Mouse (Mus musculus): Measurements from ENCODE around the gene Prcp. TPM values are rescaled to one million over a fixed set of nuclear protein-coding genes. Genes with fewer than 3 reads are reported as not detected.
A peak's percentile ranks its signal among the peaks of the same experiment; 100 is the strongest.
"Not testable (repeated sequence)": the region's sequence is repeated elsewhere in the genome, so short reads cannot be mapped to it uniquely, and the experiment has no call there.

Prcp gene
- polyA plus RNA-seq, 1 experiment from 2014 or later = 14.4 TPM

DNA sequence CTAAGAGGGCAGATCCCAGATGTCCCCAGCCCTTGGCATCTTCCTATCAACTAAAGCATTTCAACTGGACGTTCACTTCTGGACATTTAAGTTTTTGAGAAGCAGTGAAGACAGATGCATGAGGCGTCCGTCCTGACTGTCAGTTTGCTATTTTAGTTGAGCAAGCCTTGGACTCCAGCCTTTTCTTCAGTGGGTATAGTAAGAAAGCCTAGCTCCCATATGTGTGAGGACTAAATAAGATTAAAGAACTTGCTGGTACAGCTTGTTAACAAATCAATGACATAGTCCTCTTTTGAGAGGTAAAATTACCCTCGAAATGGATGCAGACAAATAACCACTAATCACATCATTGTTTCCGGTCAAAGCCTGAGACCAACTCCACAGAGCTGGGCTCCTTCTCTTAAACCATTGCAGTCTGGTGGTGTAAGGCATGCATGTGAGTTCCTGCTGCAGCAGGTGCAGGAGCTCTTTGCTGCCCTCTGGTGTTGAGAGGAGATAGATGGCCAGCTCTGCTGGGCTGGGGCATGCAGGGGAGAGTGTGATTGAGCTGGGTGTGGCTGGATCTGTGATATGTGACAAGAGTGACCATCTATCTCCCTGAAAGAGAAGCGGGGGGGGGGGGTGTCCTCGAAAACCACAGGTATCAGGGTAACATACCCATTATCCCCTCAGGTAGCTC lies 29.2 kb downstream of the Prcp start:
- Histone ChIP-seq H3K9me3 (ENCODE audit: control insufficient read depth, low read length) (no peaks in the 10 kb centered on the region), H3K4me2 (ENCODE audit: low read depth, low read length) (no peak overlapping the region), H3K27ac (ENCODE audit: low read depth, low read length) (no peak overlapping the region), H3K4me3 (ENCODE audit: low read depth, low read length) (no peak overlapping the region), H3K4me1 (ENCODE audit: control insufficient read depth, insufficient read depth, low read length) (no peaks in the 10 kb centered on the region), H3K9ac (replicated peaks; ENCODE audit: low read depth, low read length) (no peak overlapping the region), H3K27me3 (ENCODE audit: control insufficient read depth, insufficient read depth, low read length) (no peaks in the 10 kb centered on the region), H3K36me3 (ENCODE audit: control insufficient read depth, insufficient read depth, low read length) (no peaks in the 10 kb centered on the region)
- 53% methylated on average over 7 of the region's 7 CpGs for WGBS
- peak; percentile 95 for ATAC-seq (ENCODE audit: low read depth)

DNA sequence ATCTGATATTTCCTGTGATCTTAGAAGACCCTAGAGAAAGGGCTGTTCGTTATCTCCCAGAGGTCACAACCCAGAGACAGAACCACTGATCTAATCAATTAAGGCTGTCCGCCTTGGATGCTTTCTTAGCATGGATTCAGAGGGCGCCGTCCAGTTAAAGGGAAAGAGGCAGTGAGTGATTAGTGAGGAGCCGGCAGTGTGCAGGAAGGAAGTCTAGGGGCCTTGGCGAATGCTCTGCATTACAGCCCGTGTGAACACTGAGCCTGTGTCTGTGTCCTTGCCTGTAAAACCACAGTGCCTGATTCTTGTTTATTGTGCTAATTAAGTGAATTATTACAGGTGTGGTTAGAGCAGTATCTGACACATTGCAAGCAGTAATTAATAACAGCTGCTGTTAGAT lies 30.0 kb downstream of the Prcp start:
- H3K36me3 ChIP-seq (ENCODE audit: control insufficient read depth, insufficient read depth, low read length); H3K9me3 ChIP-seq (ENCODE audit: control insufficient read depth, low read length); H3K27me3 ChIP-seq (ENCODE audit: control insufficient read depth, insufficient read depth, low read length); H3K4me3 ChIP-seq (ENCODE audit: low read depth, low read length); ATAC-seq (ENCODE audit: low read depth); H3K9ac ChIP-seq (replicated peaks; ENCODE audit: low read depth, low read length); H3K4me1 ChIP-seq (ENCODE audit: control insufficient read depth, insufficient read depth, low read length); H3K4me2 ChIP-seq (ENCODE audit: low read depth, low read length); H3K27ac ChIP-seq (ENCODE audit: low read depth, low read length): not testable (repeated sequence)
- 61% methylated on average over 7 of the region's 7 CpGs for WGBS

DNA sequence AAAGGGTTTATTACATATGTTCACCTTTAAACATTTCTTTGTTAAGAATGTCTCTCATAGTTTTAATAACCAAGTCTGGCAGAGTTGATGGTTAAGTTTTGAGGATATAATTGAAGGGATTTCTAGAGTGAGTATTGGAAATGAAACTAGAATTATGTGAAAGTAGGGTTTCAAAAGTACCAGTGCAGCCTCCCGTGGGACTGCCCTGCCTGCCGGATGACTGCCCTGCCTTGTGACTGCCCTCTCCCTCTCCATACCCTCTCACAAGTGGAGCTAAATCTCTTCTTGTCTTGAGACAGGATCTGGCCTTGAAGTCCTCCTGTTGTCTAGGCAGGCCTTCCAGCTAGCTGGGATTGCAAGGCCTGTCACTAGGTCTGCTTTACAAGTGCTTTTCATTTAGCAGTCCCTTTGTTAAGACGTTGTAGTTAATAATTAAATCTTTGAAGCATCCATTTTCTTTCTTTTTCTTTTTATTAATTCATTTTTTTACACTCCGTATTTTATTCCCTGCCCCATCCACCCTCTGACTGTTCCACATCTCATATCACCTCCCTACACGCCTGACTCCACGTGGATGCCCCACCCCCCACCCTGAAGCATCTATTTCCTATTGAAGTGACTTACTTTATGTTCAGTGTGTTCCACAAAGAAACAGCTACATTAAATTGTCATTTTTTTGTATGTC lies 46.0 kb downstream of the Prcp start:
- ATAC-seq (ENCODE audit: low read depth) = no peak
- Histone ChIP-seq H3K4me2 (ENCODE audit: low read depth, low read length) (no peak overlapping the region), H3K9ac (replicated peaks; ENCODE audit: low read depth, low read length) (no peak overlapping the region), H3K27ac (ENCODE audit: low read depth, low read length) (no peak overlapping the region), H3K36me3 (ENCODE audit: control insufficient read depth, insufficient read depth, low read length) (no peaks in the 10 kb centered on the region), H3K9me3 (ENCODE audit: control insufficient read depth, low read length) (no peaks in the 10 kb centered on the region), H3K4me3 (ENCODE audit: low read depth, low read length) (no peak overlapping the region), H3K27me3 (ENCODE audit: control insufficient read depth, insufficient read depth, low read length) (no peaks in the 10 kb centered on the region), H3K4me1 (ENCODE audit: control insufficient read depth, insufficient read depth, low read length) (no peaks in the 10 kb centered on the region)
- 74% methylated on average over 6 of the region's 6 CpGs for WGBS

DNA sequence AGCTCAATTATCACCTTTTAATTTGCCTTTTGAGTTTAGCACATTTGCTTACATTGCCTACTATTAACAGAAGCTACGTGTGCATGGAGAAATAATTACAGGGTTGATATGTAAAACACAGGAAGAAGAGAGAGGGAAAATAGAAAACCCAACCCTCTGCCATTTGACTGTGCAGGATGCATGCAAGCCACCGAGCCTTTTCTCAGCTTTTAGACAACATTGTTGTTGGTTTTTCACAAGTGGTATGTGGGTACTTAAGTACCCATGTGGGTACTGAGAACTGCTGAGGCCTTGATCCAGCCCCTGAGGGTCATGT lies 46.5 kb downstream of the Prcp start:
- no peaks in the 10 kb centered on the region for H3K4me1 ChIP-seq (ENCODE audit: control insufficient read depth, insufficient read depth, low read length)
- no peak overlapping the region for H3K4me2 ChIP-seq (ENCODE audit: low read depth, low read length)
- no peaks in the 10 kb centered on the region for H3K36me3 ChIP-seq (ENCODE audit: control insufficient read depth, insufficient read depth, low read length)
- no peak overlapping the region for H3K9ac ChIP-seq (replicated peaks; ENCODE audit: low read depth, low read length)
- H3K27ac ChIP-seq (ENCODE audit: low read depth, low read length) = no peak overlapping the region
- H3K4me3 ChIP-seq (ENCODE audit: low read depth, low read length) = no peak overlapping the region
- ATAC-seq (ENCODE audit: low read depth) = no peak
- H3K27me3 ChIP-seq (ENCODE audit: control insufficient read depth, insufficient read depth, low read length) = no peaks in the 10 kb centered on the region
- no peaks in the 10 kb centered on the region for H3K9me3 ChIP-seq (ENCODE audit: control insufficient read depth, low read length)
- WGBS = 72% methylated on average over 2 of the region's 2 CpGs

DNA sequence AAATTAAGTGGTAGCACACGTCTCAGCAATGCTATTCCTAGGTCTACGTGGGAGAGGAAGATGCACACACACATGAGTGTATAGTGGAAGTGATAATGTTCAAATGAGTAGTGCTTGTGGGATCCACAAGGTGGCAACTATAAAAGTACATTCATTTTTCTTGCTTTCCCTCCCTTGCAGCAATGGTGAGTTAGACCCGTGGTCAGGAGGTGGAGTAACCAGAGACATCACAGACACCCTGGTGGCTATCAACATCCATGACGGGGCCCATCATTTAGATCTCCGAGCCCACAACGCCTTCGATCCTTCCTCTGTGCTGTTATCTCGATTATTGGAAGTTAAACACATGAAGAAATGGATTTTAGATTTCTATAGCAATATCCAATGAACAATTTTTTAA lies 58.5 kb downstream of the Prcp start:
- 88% methylated on average over 8 of the region's 8 CpGs for WGBS
- H3K36me3 ChIP-seq (ENCODE audit: control insufficient read depth, insufficient read depth, low read length) = no peaks in the 10 kb centered on the region
- no peaks in the 10 kb centered on the region for H3K9me3 ChIP-seq (ENCODE audit: control insufficient read depth, low read length)
- H3K4me2 ChIP-seq (ENCODE audit: low read depth, low read length) = no peak overlapping the region
- no peak overlapping the region for H3K4me3 ChIP-seq (ENCODE audit: low read depth, low read length)
- H3K4me1 ChIP-seq (ENCODE audit: control insufficient read depth, insufficient read depth, low read length) = no peaks in the 10 kb centered on the region
- no peaks in the 10 kb centered on the region for H3K27me3 ChIP-seq (ENCODE audit: control insufficient read depth, insufficient read depth, low read length)
- ATAC-seq (ENCODE audit: low read depth) = no peak
- H3K27ac ChIP-seq (ENCODE audit: low read depth, low read length) = no peak overlapping the region
- no peak overlapping the region for H3K9ac ChIP-seq (replicated peaks; ENCODE audit: low read depth, low read length)

DNA sequence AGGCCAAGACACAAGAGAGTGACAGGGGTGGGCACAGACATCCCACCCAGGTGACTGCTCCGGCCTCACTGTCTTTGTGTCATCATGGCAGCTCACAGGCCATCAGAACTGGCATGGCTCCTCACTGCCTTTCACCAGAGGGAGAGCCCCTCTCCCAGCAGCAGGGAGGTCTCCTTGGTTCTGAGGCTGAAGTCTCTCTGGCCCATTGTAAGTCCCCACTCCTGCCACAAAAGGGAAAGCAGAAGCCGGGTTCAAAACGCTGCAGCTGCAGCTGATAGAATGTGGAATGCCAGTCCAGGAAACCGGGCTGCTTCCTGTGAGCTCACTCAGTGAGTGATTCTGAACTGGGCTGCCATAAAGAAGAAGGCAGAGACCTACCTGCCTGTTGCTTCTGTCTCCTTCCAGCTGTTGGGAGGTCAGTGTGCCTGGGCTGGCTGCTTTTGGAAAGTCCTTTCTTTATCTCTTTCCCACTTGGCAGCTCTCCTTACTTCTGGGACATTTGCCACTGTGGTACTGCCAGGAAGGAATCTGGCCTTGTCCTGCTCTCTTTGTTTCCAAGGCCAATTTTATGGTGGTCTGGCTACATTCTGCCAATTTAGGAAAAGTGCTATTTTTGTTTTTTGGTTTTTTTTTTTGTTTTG lies 59.2 kb downstream of the Prcp start:
- H3K4me3 ChIP-seq (ENCODE audit: low read depth, low read length); ATAC-seq (ENCODE audit: low read depth); H3K4me2 ChIP-seq (ENCODE audit: low read depth, low read length); H3K27ac ChIP-seq (ENCODE audit: low read depth, low read length); H3K27me3 ChIP-seq (ENCODE audit: control insufficient read depth, insufficient read depth, low read length); H3K4me1 ChIP-seq (ENCODE audit: control insufficient read depth, insufficient read depth, low read length); H3K9ac ChIP-seq (replicated peaks; ENCODE audit: low read depth, low read length); H3K36me3 ChIP-seq (ENCODE audit: control insufficient read depth, insufficient read depth, low read length); H3K9me3 ChIP-seq (ENCODE audit: control insufficient read depth, low read length): not testable (repeated sequence)
- WGBS = 63% methylated on average over 4 of the region's 4 CpGs

DNA sequence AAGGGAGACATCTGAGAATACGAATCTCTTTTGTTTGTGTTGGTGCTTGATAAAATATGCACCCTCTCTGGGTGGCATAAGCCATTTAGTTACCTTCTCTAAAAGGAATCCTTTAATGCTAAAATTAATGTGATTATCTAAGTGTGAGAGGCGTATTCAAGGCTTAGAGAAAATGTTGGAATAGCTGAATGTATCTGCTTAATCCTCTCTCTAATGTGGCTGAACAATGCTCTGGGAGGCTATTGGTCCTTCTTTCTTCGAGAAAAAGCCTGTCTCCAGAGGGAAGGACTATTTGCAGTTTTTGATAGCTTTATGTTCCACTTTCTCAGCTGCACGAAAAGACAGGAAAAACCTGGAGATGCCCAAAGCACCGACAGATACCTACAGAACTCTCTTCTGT lies 62.5 kb downstream of the Prcp start:
- no peak overlapping the region for H3K4me3 ChIP-seq (ENCODE audit: low read depth, low read length)
- no peaks in the 10 kb centered on the region for H3K4me1 ChIP-seq (ENCODE audit: control insufficient read depth, insufficient read depth, low read length)
- no peak overlapping the region for H3K27ac ChIP-seq (ENCODE audit: low read depth, low read length)
- no peak overlapping the region for H3K4me2 ChIP-seq (ENCODE audit: low read depth, low read length)
- no peaks in the 10 kb centered on the region for H3K36me3 ChIP-seq (ENCODE audit: control insufficient read depth, insufficient read depth, low read length)
- H3K27me3 ChIP-seq (ENCODE audit: control insufficient read depth, insufficient read depth, low read length) = no peaks in the 10 kb centered on the region
- no peaks in the 10 kb centered on the region for H3K9me3 ChIP-seq (ENCODE audit: control insufficient read depth, low read length)
- 62% methylated on average over 5 of the region's 5 CpGs for WGBS
- H3K9ac ChIP-seq (replicated peaks; ENCODE audit: low read depth, low read length) = no peak overlapping the region
- ATAC-seq (ENCODE audit: low read depth) = no peak

DNA sequence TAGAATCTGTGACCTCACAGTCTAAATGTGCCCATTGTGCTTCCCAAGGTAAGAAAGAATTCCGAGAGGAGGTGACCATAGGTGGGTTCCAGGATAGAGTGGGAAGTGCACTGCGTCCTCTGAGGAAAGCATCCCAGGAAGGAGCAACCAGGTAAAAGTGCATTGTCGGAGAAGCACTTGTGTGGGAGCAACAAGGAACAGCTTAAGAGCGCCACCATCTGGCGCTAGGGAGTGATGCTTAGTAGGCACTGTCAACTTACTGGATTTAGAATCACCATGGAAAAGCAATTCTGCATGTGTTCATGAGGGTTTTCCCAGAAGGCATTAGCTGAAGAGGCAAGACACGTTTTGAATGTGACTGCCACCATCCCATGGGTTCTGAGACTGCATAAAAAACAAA lies 63.7 kb downstream of the Prcp start:
- H3K9ac ChIP-seq (replicated peaks; ENCODE audit: low read depth, low read length) = no peak overlapping the region
- H3K4me1 ChIP-seq (ENCODE audit: control insufficient read depth, insufficient read depth, low read length) = no peaks in the 10 kb centered on the region
- H3K4me2 ChIP-seq (ENCODE audit: low read depth, low read length) = no peak overlapping the region
- H3K4me3 ChIP-seq (ENCODE audit: low read depth, low read length) = no peak overlapping the region
- H3K27me3 ChIP-seq (ENCODE audit: control insufficient read depth, insufficient read depth, low read length) = no peaks in the 10 kb centered on the region
- no peaks in the 10 kb centered on the region for H3K9me3 ChIP-seq (ENCODE audit: control insufficient read depth, low read length)
- H3K27ac ChIP-seq (ENCODE audit: low read depth, low read length) = no peak overlapping the region
- 25% methylated on average over 6 of the region's 6 CpGs for WGBS
- H3K36me3 ChIP-seq (ENCODE audit: control insufficient read depth, insufficient read depth, low read length) = no peaks in the 10 kb centered on the region
- no peak for ATAC-seq (ENCODE audit: low read depth)

DNA sequence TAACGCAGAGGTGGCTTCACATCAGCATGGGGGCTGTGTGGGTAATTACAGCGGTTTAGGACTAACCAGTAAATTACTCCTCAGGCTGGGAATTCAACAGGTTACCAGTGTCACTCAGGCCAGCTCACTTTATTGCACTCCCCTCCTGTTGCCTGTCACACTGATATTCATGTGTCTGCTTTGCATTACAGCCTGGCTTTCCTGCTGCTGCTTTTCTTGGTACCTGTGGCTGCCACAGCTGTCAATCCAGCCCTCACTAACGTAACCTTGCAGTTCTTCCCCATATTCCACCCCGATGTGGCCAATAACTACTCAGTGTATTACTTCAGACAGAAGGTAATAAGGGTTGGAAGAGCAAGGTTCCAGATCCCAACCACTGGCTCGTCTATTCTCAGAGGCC lies 65.5 kb downstream of the Prcp start:
- WGBS = 57% methylated on average over 5 of the region's 5 CpGs

More for the DNA sequence above, 65.5 kb downstream of the Prcp start:
- H3K9ac ChIP-seq (replicated peaks; ENCODE audit: low read depth, low read length) = no peak overlapping the region
- no peak for ATAC-seq (ENCODE audit: low read depth)
- H3K27ac ChIP-seq (ENCODE audit: low read depth, low read length) = no peak overlapping the region
- H3K4me3 ChIP-seq (ENCODE audit: low read depth, low read length) = no peak overlapping the region
- no peaks in the 10 kb centered on the region for H3K4me1 ChIP-seq (ENCODE audit: control insufficient read depth, insufficient read depth, low read length)
- H3K4me2 ChIP-seq (ENCODE audit: low read depth, low read length) = no peak overlapping the region
- H3K36me3 ChIP-seq (ENCODE audit: control insufficient read depth, insufficient read depth, low read length) = no peaks in the 10 kb centered on the region
- no peaks in the 10 kb centered on the region for H3K27me3 ChIP-seq (ENCODE audit: control insufficient read depth, insufficient read depth, low read length)
- no peaks in the 10 kb centered on the region for H3K9me3 ChIP-seq (ENCODE audit: control insufficient read depth, low read length)

Data from neural tube, embryonic 14.5 days (tissue).